Mouse (Mus musculus) hematopoietic stem cell, adult 5-6 weeks (primary cell): Measurements from ENCODE around the gene Tram2. TPM values are rescaled to one million over a fixed set of nuclear protein-coding genes. Genes with fewer than 3 reads are reported as not detected.

Experiments
- ATAC-seq, 2 experiments: fragments of 125-278 bp in 1 of 2; replicated peaks in 1 of 2; 2 replicates each; pipeline ENCODE4 v1.8.0; 2016 to 2017; ENCODE audit warnings: inconsistent platforms in 2 of 2, mild to moderate bottlenecking in 2 of 2, moderate number of reproducible peaks in 2 of 2, low read depth in 1 of 2, moderate TSS enrichment in 1 of 2; ENCODE audit not compliant: low FRiP score in 2 of 2, poor library complexity in 2 of 2, severe bottlenecking in 2 of 2, insufficient read depth in 1 of 2, low TSS enrichment in 1 of 2
- total RNA-seq: library from RNA; stranded (forward); fragments of 172-1452, 232-1000 nt; gene quantifications from 2 replicates; pipeline ENCODE4 v1.2.3, GENCODE M21; 2017

The Tram2 gene
- total RNA-seq, 1 experiment from 2014 or later, result 1.9 TPM

DNA sequence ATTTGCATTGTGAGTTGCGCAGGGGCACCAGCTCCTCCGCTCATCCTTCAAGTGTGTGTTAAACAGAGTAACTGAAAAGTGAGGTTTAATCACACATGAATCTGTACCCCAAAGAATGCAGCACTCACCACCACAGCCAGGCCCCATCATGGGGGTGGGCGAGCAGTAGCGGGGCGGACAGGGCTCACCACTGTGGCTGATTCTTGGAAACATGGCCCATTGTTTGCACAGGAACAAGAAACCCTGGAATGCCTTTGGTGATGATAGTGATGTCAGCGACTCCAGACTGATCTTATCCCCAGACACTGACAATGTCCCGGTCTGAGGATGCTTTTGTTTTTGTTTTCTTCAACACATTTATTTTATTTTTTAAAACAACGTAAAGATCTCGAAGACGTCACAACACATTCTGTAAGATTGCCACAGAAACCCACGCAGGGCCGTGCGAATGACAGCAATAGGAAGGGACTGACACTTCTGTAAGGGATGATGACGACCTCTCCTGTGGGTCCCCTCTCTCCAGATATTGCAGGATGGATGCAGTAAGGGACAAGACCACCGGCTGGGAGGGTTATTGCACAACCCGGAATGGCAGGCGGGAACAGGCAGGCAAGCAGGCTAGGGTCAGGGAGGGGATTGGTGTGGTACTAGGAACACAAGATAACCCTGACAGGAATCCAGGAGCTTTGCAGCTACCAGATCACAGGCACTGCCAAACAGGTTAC, 82.3 kb downstream of the Tram2 start:
- ATAC-seq, result no peak

GRCm38 (mm10) chr1:20995331-20995986, 83.6 kb downstream of the Tram2 start:
- ATAC-seq, result peak; percentile 67 to 86

DNA sequence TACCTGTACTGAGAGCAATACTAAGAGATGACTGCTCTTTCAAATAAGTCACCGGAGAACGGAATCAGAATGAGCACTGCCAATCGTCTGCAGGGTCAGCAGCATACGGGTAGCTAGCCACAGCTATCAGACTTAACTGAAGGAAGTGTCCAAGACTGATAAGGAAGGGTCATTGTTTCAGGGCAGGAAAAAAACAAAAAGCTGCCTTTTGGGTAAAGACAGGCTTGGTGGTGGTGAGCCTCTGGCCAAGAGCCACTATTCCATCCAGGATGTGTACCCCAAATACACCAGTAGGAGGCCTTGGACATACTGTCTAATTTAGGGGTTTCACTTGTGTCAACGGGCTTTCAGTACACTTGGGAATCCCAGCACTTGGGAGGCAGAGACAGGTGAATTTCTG, 84.7 kb downstream of the Tram2 start:
- ATAC-seq, result no peak

DNA sequence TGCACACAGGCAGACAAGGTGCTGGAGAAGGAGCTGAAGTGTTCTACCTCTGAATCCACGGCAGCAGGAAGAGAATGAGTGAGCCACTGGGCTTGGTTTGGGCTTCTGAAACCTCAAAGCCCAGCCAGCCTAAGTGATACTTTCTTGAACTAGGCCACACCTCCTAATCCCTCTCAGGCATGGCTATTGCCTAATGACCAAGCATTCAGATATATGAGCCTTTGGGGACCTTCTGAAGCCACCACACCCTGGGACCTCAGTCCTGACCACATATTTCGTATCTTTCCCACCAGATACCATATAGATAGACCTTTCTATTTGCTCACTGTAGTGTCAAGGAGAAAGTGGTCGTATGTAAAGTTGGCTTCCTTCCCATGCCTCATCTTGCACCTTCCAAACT, 85.3 kb downstream of the Tram2 start:
- no peak; a peak in 1 of 4 replicates for ATAC-seq

GRCm38 (mm10) chr1:20989461-20990083, 89.5 kb downstream of the Tram2 start:
- ATAC-seq, result no peak

DNA sequence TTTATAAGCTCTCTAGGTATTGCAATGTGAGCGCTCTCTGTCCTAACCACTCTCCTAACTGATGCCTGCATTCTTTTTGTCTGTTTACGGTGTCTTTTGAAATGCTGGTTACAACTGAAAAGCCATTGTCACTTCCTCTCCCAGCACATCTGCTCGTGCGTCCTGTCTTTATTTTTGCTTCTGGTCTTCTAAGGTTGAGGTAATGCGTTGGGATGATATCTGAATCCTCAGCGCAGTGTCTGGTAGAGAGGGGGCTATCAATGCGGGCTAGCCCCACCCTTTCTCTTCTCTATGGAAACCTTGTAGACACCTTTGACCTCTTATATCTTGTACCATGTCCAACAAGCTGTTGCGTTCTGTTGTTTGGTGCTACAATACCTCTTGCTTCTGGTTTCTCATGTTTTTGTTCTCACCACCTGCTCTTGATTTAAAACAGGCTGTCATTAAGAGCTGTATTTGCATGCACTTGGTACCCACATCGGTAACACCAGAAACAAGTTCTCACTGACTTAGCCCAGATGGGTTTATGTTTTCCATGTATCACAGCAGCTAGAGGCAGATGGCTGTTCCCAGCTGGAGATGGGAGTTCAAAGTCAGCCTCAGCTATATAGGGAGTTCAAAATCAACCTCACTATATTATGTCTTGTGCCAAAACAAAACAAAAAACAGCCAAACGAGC, 92.5 kb downstream of the Tram2 start:
- peak; percentile 49 to 58 for ATAC-seq

DNA sequence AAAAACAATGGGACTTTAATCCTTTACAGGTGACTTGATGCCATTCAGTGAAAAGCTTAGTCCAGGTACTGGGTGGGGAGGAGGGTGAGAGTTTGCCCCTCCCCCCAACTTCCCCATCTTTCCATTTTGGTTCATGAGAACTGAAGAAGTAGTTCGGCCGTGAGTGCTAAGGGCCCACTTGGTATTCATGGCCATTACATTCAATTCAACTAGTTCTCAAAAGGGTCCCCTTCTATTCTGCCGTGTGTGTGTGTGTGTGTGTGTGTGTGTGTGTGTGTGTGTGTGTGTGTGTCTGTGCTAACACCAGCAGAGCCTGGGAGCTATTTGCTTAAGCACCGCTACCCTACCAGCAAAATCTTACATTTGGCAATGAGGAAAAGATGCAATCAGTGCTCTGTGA, 94.4 kb downstream of the Tram2 start:
- no peak for ATAC-seq

DNA sequence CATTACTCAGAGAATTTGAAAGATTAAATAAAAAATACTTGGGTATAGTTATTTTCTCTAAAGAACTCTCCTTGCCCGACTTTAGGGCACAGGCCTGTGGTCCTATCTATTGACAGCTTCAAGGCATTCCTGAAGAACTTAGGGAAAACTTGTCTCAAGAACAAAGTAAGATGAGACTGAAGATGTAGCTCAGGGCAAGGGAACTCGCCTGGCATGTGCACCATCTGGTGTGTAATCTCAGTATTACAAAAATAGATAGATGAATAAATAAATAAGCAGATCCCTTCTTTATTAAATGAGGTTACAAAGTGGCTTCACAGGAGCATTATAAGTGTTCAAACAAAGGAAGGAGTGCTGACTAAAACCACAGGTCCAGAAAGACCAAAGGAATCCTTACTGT, 94.9 kb downstream of the Tram2 start:
- ATAC-seq, result no peak

DNA sequence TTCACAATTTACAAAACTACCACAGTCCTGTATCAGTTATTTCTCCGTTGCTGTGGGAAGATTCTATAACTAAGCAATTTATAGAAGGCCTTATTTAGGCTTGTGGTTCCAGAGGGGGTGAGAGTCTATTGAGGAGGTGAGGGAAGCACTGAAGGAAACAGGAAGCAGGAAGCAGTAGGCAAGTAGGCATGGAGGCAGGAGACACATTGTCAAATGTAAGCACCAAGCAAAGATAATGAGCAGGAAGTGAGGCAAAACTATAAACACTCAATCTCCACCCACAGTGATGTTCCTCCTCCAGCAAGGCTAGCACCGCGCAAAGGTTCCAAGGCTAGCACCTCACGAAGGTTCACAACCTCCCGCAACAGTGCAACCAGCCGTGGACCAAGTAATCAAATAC, 97.3 kb downstream of the Tram2 start:
- no peak for ATAC-seq

DNA sequence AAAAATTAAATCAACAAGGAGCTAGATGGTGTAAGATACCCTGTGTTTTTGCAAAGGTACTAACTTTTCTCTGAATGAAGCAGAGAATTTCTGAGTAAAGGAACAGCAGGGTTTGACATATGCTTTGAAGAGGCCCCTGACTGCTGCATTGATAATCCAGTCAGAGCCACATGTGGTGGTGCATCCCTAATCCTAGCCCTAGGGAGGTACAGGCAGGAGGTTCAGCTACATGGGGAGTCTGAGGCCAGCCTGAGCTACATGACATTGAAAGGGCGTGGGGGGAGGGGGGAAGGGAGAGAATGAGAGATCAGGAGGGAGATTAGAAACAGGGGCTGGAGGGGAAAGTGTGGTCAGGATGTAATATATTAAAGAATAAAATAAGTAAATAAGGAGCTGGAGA, 98.5 kb downstream of the Tram2 start:
- ATAC-seq, result no peak

GRCm38 (mm10) chr1:20974341-20975135, 104.5 kb downstream of the Tram2 start:
- ATAC-seq, result no peak

DNA sequence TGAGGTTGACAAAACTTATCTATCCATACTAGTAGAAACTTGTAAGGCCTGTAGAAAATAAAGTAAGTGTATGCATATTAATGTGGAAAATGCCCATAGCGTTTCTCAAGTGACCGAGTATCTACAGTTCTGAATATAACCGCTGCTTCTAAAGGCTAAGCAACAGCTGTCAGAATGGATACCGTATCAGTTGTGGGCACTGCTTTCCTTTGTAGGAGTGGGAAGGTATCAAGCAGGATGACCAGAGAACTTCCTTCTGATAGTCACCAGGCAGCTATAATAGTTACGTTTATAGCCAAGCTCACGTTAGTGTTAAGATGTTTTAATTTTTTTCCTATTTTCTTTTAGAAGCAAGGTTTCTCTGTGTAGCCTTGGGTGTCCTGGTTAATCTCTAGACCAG, 105.6 kb downstream of the Tram2 start:
- no peak for ATAC-seq

- ATAC-seq, result no peak
Measured at GRCm38 (mm10) chr1:20969642-20970041, 109.4 kb downstream of the Tram2 start.

GRCm38 (mm10) chr1:20954876-20955275, 124.2 kb downstream of the Tram2 start:
- ATAC-seq, result no peak

GRCm38 (mm10) chr1:20951799-20952198, 127.2 kb downstream of the Tram2 start:
- ATAC-seq, result no peak

DNA sequence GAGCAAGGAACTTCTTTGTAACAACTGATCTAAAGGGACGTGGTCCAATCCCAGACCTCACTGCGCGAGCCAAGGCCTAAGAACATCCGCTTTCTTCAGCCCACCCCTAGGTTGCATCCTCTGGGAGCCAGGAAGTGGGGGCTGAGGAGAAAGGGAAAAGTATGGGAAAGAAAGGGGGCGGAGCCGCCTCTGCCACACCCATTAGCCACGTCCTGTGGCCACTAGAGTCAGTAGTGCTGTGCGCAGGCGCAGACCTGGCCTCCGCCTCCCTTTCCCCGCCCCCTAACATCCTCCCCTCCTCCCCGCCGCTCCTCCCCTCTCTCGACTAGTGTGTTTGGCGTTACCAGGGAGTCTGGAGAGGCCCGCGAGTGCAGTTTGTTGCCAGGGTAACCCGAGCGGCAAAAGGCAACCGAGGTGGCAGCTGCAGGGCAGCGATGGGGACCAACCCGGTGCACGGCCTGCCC, 127.7 kb downstream of the Tram2 start, which contains the start of gene Efhc1:
Gene Efhc1, plus strand, starts transcription at position 327 of the 464 bp plus-strand sequence.
- ATAC-seq, result peak; percentile 98 to 99
